Mouse (Mus musculus): ENCODE measurements around the gene Kcnma1.

Kcnma1 gene

DNA sequence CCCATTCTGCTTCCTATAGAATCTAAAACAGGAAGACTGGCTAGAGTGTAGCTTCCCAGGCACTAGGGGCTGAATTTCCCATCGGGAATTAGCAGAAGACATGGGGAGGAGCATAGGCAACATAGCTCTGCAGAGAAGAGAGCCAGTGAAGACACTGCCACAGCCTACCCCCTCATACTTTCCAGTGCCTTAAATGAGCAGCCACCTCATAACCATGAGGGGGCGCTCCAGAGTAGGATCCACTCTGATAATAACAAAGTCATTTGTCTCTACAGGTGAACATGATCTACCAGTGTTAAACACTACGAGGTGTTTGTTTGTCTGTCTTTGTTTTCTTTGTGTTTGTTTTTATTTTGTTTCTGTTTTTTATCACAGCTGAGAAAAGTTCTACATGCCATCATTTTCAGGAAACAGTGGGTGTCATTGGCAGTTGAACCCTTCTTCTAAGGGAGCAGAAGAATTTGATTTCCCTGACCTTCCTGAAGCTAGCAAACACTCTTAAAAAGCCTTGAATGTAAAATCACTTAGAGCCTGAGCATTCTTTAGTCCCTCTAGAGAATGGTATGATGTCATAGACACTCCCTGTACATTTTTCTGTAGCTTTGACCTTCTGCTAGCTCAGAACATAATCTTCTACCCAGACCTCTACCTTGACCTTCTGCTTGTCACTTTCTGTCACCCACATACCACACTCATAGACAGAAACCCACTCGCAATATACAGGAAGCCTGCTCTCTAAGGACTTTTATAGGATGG lies 747.6 kb downstream of the Kcnma1 start:
- DNase-seq (ENCODE audit: low spot score): no peak

DNA sequence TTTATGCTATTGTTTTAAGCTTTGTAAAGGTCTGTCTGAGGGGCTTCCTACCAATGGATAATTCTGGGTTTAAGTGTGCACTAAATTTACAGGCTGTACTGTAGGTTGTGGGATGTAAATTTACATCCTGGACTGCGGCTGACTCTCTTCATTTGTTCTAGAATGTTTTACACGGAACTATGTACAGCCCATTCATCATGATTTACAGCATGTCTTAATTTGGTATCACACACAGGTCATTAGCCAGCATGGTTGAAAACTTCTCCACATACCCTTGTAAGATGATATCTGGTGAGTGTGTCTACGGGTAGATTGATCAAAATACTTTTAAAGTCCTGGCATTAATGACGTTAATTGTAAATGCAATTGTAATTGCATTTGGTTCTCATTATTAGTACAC lies 761.1 kb downstream of the Kcnma1 start:
- no peak for DNase-seq (ENCODE audit: low spot score)

DNA sequence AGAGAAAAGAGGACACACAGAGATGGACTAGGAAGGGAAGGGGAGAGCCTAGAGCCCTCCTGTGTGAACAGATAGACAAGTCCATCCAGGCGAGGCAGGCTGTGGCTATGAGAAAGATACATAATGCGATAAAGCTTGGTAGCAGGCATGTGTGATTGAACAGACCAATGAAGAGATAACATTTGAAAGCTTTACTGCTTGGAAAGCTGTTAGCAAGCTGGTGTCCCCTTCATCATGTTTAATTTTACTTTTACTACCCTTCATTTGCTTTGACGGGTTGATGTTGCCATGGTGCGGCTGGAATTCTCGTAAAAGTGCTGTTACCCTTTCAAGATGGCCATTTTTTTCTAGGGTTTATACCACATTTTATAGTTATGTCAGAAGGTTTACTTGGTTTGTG lies 769.8 kb downstream of the Kcnma1 start:
- no peak for DNase-seq (ENCODE audit: low spot score)

DNA sequence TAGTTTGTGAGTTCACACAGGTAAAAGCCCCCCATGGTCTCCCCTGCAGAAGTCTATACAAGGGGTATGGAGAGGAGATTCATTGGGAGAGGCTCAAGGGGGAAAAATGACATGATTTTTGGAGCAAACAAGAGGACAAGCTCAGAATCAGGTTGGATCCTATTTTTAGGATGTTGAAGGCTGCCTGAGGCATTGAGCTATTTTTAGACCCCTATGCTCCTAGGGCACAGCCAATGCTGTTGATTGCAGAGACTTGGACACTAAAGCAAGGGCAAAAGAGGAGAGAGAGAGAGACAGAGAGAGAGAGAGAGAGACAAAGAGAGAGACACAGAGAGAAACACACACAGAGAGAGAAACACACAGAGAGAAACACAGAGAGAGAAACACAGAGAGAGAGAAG lies 770.4 kb downstream of the Kcnma1 start:
- DNase-seq (ENCODE audit: low spot score): no peak

Measured in layer of hippocampus, adult 11-12 months (tissue).